ENCODE assay signal across 8 mouse cellular contexts in the genomic region with DNA sequence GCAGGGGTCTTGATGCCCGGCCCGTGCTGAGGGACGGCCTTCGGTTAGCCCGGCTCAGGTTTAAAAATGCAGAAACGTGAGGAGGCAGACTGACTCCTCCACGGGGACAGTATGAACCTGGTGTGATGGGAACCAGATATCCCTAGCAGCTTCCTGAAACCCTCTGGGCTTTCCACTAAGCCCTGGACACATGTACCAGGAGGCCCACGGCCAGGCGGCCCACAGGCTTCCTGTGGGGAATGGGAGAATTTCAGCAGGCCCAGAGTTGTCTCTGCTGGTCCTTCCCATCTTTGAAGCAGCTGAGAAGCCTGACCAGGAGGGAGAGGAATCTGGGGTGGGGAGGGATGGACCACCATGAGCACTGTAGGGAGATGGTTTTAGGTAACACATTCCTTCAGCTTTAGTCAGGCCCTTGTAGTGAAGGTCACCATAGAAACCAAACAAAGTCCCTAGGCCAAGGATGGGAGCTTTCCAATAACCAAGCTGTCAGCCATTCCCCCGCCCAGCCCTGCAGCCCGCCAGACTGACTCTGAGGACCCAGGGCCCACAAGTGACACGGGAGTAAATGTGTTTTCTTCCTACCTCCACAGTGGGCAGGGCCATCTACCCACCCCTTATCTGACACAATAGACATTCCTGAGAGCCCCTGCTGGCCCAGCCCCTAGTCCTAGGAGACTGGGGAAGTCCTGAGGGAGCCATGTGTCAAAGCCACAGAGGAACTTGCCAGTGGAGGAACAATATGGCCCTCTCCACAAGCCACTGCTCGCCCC.
A peak's percentile ranks its signal among the peaks of the same experiment; 100 is the strongest.
DNase-seq lines count a peak whose midpoint lies in the region; ATAC-seq and TF ChIP-seq lines count a peak whose summit lies in the region.

No protein-coding gene starts in this region.

- no peak for DNase-seq in forebrain, embryonic 11.5 days (ENCODE audit: low spot score)
- peak; percentile 63 for DNase-seq in heart, postnatal 4 days
- DNase-seq in lung, postnatal 14 days = peak; percentile 43
- DNase-seq in left cerebral cortex, adult 2 months (ENCODE audit: extremely low spot score in 1 of 2, low spot score in 2 of 2) = no peak
- no peak for DNase-seq in frontal cortex, adult 2 months (ENCODE audit: extremely low spot score in 1 of 2, low spot score in 1 of 2)

- H3K4me3 ChIP-seq in forebrain, embryonic 12.5 days (replicated peaks) = no peak overlapping the region
- no peak overlapping the region for H3K4me3 ChIP-seq in forebrain, embryonic 11.5 days (ENCODE audit: low read depth, low read length)
- H3K4me3 ChIP-seq in embryonic facial prominence, embryonic 15.5 days (replicated peaks) = no peak overlapping the region
- no peak overlapping the region for H3K4me3 ChIP-seq in left cerebral cortex, adult 2 months
- H3K4me3 ChIP-seq in liver, embryonic 12.5 days = no peak overlapping the region

- H3K4me1 ChIP-seq in forebrain, embryonic 12.5 days = peaks cover 43% of the 10 kb centered on the region
- H3K4me1 ChIP-seq in forebrain, embryonic 11.5 days (replicated peaks; ENCODE audit: control insufficient read depth, insufficient read depth, low read length) = peaks cover 21% of the 10 kb centered on the region
- peaks cover 35% of the 10 kb centered on the region for H3K4me1 ChIP-seq in embryonic facial prominence, embryonic 15.5 days
- H3K4me1 ChIP-seq in liver, embryonic 12.5 days = peaks cover 59% of the 10 kb centered on the region

- TF ChIP-seq CTCF in left cerebral cortex, adult 2 months (IDR thresholded peaks at IDR 0.05) = no peak

- no peaks in the 10 kb centered on the region for H3K27me3 ChIP-seq in forebrain, embryonic 12.5 days
- H3K27me3 ChIP-seq in forebrain, embryonic 11.5 days (ENCODE audit: control insufficient read depth, insufficient read depth, low read length) = no peaks in the 10 kb centered on the region
- no peaks in the 10 kb centered on the region for H3K27me3 ChIP-seq in embryonic facial prominence, embryonic 15.5 days
- H3K27me3 ChIP-seq in liver, embryonic 12.5 days (replicated peaks) = no peaks in the 10 kb centered on the region

- no peaks in the 10 kb centered on the region for H3K36me3 ChIP-seq in forebrain, embryonic 12.5 days (replicated peaks)
- H3K36me3 ChIP-seq in forebrain, embryonic 11.5 days (ENCODE audit: control insufficient read depth, insufficient read depth, low read length) = no peaks in the 10 kb centered on the region
- 0 out of 2 replicates have a peak, but pooled peaks cover 4% of the 10 kb centered on the region for H3K36me3 ChIP-seq in embryonic facial prominence, embryonic 15.5 days
- H3K36me3 ChIP-seq in liver, embryonic 12.5 days = peaks cover 4% of the 10 kb centered on the region

- ATAC-seq in forebrain, embryonic 12.5 days (ENCODE audit: low FRiP score) = no peak
- no peak for ATAC-seq in forebrain, embryonic 11.5 days (replicated peaks; ENCODE audit: low FRiP score)
- peak; percentile 44; the same call in 1 of the 2 replicates for ATAC-seq in embryonic facial prominence, embryonic 15.5 days (ENCODE audit: insufficient number of reproducible peaks, low FRiP score, low TSS enrichment, low read depth)
- no peak for ATAC-seq in liver, embryonic 12.5 days

- intact Hi-C loops in left cerebral cortex, adult 2 months (cut with DNase I) = no loop called here

- H3K27ac ChIP-seq in forebrain, embryonic 12.5 days = peak overlapping the region; percentile 8; the same call in 1 of the 2 replicates
- no peak overlapping the region for H3K27ac ChIP-seq in forebrain, embryonic 11.5 days (ENCODE audit: low read depth, low read length)
- H3K27ac ChIP-seq in embryonic facial prominence, embryonic 15.5 days (replicated peaks) = peak overlapping the region; percentile 71
- no peak overlapping the region for H3K27ac ChIP-seq in left cerebral cortex, adult 2 months
- H3K27ac ChIP-seq in liver, embryonic 12.5 days = no peak overlapping the region

- H3K9me3 ChIP-seq in forebrain, embryonic 12.5 days = no peaks in the 10 kb centered on the region
- H3K9me3 ChIP-seq in forebrain, embryonic 11.5 days (ENCODE audit: control insufficient read depth, low read length) = no peaks in the 10 kb centered on the region
- H3K9me3 ChIP-seq in embryonic facial prominence, embryonic 15.5 days (replicated peaks) = no peaks in the 10 kb centered on the region
- H3K9me3 ChIP-seq in liver, embryonic 12.5 days (replicated peaks) = no peaks in the 10 kb centered on the region

- no peak overlapping the region for H3K4me2 ChIP-seq in forebrain, embryonic 12.5 days
- no peak overlapping the region for H3K4me2 ChIP-seq in forebrain, embryonic 11.5 days (ENCODE audit: low read depth, low read length, severe bottlenecking)
- H3K4me2 ChIP-seq in embryonic facial prominence, embryonic 15.5 days (replicated peaks) = no peak overlapping the region
- no peak overlapping the region for H3K4me2 ChIP-seq in liver, embryonic 12.5 days

- H3K9ac ChIP-seq in forebrain, embryonic 12.5 days = no peak overlapping the region
- no peak overlapping the region for H3K9ac ChIP-seq in forebrain, embryonic 11.5 days (ENCODE audit: low read length)
- no peak overlapping the region for H3K9ac ChIP-seq in embryonic facial prominence, embryonic 15.5 days
- no peak overlapping the region for H3K9ac ChIP-seq in liver, embryonic 12.5 days

- 58% methylated on average over 13 of the region's 13 CpGs for WGBS in forebrain, embryonic 12.5 days
- WGBS in forebrain, embryonic 11.5 days = 54% methylated on average over 13 of the region's 13 CpGs
- WGBS in embryonic facial prominence, embryonic 15.5 days = 35% methylated on average over 13 of the region's 13 CpGs
- 57% methylated on average over 13 of the region's 13 CpGs for WGBS in liver, embryonic 12.5 days (ENCODE audit: insufficient replicate concordance)

Comparison
In these comparisons a context has a peak if more than half of its experiments do, and no peak if none do; other contexts are left out.
1. H3K27ac ChIP-seq: peak in forebrain, embryonic 12.5 days (single experiment) and embryonic facial prominence, embryonic 15.5 days (single experiment); none in forebrain, embryonic 11.5 days (single experiment), left cerebral cortex, adult 2 months (single experiment) and liver, embryonic 12.5 days (single experiment).
2. DNase-seq: peak in heart, postnatal 4 days (single experiment) and lung, postnatal 14 days (single experiment); none in forebrain, embryonic 11.5 days (single experiment), left cerebral cortex, adult 2 months (0 of 2) and frontal cortex, adult 2 months (0 of 2).